Mouse (Mus musculus): ENCODE data around the gene Cldn7.
"Not testable (repeated sequence)": the region's sequence is repeated elsewhere in the genome, so short reads cannot be mapped to it uniquely, and the experiment has no call there.

Gene Cldn7

GRCm38 (mm10) chr11:70014880-70015558, 50.4 kb downstream of the Cldn7 start, which contains the start of gene Acadvl:
TSS of gene Acadvl (minus strand) at chr11:70015411.
- H3K36me3 ChIP-seq (ENCODE audit: insufficient read depth, low read length), result peaks cover 44% of the 10 kb centered on the region
- peaks cover 79% of the 10 kb centered on the region for H3K4me1 ChIP-seq (replicated peaks; ENCODE audit: low read depth, low read length)
- TF ChIP-seq CTCF (conservative IDR thresholded peaks at IDR 0.05; ENCODE audit: low read length) (no peak), NANOG (IDR thresholded peaks at IDR 0.05; ENCODE audit: borderline replicate concordance, low read length) (no peak), POU5F1 (IDR thresholded peaks at IDR 0.05; ENCODE audit: borderline replicate concordance, low read length) (no peak)
- peak within 1 kb of the TSS; percentile 82 for H3K4me3 ChIP-seq (replicated peaks; ENCODE audit: low read length)
- no peaks in the 10 kb centered on the region for H3K9me3 ChIP-seq (ENCODE audit: low read length)
- peaks cover 5% of the 10 kb centered on the region; the same call in 1 of the 2 replicates for H3K27me3 ChIP-seq (ENCODE audit: insufficient read depth, low read length)

DNA sequence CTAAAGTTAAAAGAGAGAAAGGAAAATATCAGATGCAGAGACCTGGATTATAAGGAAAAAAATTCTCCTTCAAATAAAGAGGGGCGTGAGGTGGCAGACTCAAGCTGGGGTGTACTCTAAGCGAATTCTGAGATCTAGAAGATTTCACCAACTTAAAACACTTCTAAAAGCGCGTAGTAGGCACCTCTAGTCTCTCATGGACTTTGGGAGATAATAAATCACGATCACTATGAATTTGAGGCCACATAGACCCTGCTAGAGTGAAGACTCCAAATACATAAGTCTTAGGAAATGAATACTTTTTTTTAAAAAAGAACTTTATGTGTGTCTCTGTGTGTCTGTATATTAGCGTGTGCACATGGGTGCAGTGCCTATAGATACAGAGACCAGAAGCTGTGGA, 51.1 kb downstream of the Cldn7 start:
- Histone ChIP-seq H3K9me3 (ENCODE audit: low read length) (no peaks in the 10 kb centered on the region), H3K4me3 (replicated peaks; ENCODE audit: low read length) (no peak overlapping the region), H3K4me1 (replicated peaks; ENCODE audit: low read depth, low read length) (peaks cover 79% of the 10 kb centered on the region), H3K27me3 (ENCODE audit: insufficient read depth, low read length) (peaks cover 5% of the 10 kb centered on the region; the same call in 1 of the 2 replicates), H3K36me3 (ENCODE audit: insufficient read depth, low read length) (peaks cover 37% of the 10 kb centered on the region)
- TF ChIP-seq CTCF (conservative IDR thresholded peaks at IDR 0.05; ENCODE audit: low read length) (no peak), POU5F1 (IDR thresholded peaks at IDR 0.05; ENCODE audit: borderline replicate concordance, low read length) (no peak)

GRCm38 (mm10) chr11:70016177-70016576, 51.6 kb downstream of the Cldn7 start:
- Histone ChIP-seq H3K4me1 (replicated peaks; ENCODE audit: low read depth, low read length) (peaks cover 77% of the 10 kb centered on the region), H3K36me3 (ENCODE audit: insufficient read depth, low read length) (peaks cover 32% of the 10 kb centered on the region)
- not testable (repeated sequence) for H3K9me3 ChIP-seq (ENCODE audit: low read length); H3K27me3 ChIP-seq (ENCODE audit: insufficient read depth, low read length); H3K4me3 ChIP-seq (replicated peaks; ENCODE audit: low read length)

DNA sequence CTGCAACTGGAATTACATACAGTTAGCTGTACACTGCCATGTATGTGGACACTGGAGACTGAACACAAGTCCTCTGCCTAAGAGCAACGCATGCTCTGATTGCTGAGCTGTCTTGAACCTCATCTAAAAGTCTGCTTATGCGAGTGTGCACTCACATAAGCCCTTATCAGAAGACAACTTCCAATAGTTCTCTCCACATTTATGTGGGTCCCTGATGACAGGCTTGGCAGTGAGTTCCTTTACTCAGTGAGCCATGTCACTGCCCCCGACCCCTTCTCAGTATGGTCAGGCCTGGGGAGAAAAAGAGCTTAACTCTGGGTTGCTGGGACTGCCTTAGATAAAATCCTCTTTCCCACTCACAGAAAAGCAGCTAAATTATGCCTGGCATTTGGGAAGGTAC, 52.1 kb downstream of the Cldn7 start, which contains the start of gene Dlg4:
Gene Dlg4, plus strand, starts transcription at position 274 of the 400 bp plus-strand sequence.
- TF ChIP-seq NANOG (IDR thresholded peaks at IDR 0.05; ENCODE audit: borderline replicate concordance, low read length) (no peak), CTCF (conservative IDR thresholded peaks at IDR 0.05; ENCODE audit: low read length) (no peak), POU5F1 (IDR thresholded peaks at IDR 0.05; ENCODE audit: borderline replicate concordance, low read length) (no peak)
- no peak within 1 kb of the TSS for H3K4me3 ChIP-seq (replicated peaks; ENCODE audit: low read length)
- no peaks in the 10 kb centered on the region for H3K9me3 ChIP-seq (ENCODE audit: low read length)
- H3K27me3 ChIP-seq (ENCODE audit: insufficient read depth, low read length), result peaks cover 5% of the 10 kb centered on the region; the same call in 1 of the 2 replicates
- peaks cover 72% of the 10 kb centered on the region for H3K4me1 ChIP-seq (replicated peaks; ENCODE audit: low read depth, low read length)
- peaks cover 27% of the 10 kb centered on the region for H3K36me3 ChIP-seq (ENCODE audit: insufficient read depth, low read length)

GRCm38 (mm10) chr11:70017199-70017767, 52.7 kb downstream of the Cldn7 start:
- Histone ChIP-seq H3K36me3 (ENCODE audit: insufficient read depth, low read length) (peaks cover 21% of the 10 kb centered on the region), H3K9me3 (ENCODE audit: low read length) (no peaks in the 10 kb centered on the region), H3K27me3 (ENCODE audit: insufficient read depth, low read length) (peaks cover 9% of the 10 kb centered on the region), H3K4me3 (replicated peaks; ENCODE audit: low read length) (no peak overlapping the region), H3K4me1 (replicated peaks; ENCODE audit: low read depth, low read length) (peaks cover 66% of the 10 kb centered on the region)
- TF ChIP-seq NANOG (IDR thresholded peaks at IDR 0.05; ENCODE audit: borderline replicate concordance, low read length), result no peak
- no peak for TF ChIP-seq POU5F1 (IDR thresholded peaks at IDR 0.05; ENCODE audit: borderline replicate concordance, low read length)
- TF ChIP-seq CTCF (conservative IDR thresholded peaks at IDR 0.05; ENCODE audit: low read length), result no peak
